Mouse (Mus musculus) ES-Bruce4 (cell line): ENCODE data around the gene Vcl.

ENCODE experiments used
- CTCF ChIP-seq: IDR thresholded peaks from one replicate; pipeline ENCODE4 v1.8.1; 2011; ENCODE audit warnings: low read depth, low read length
- POLR2A ChIP-seq: IDR thresholded peaks from one replicate; pipeline ENCODE4 v1.8.1; 2011; ENCODE audit warnings: low read length; ENCODE audit not compliant: insufficient read depth

DNA sequence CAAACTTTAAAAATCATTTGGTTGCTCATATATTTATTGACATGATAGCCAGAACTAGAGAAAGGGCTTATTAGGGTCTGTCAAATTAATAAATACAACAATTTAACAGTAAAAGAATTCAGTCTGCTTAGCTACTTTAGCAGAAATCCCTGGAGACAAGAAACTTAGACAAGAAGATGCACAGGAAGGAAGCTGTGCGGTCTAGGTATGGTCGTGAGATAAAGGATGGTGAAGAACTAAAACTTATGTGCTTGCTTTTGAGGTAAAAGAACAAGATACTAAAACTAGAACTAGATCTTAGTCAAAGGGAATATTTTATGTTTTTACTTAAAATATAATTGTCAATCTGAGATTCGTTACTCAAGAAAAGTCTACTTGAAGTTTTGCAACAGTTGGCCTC lies 105.6 kb downstream of the Vcl start:
- TF ChIP-seq CTCF, result no peak
- TF ChIP-seq POLR2A, result no peak
